Mouse (Mus musculus) heart, adult 2 months (tissue): ENCODE data around the gene Ddr1.

Experiments used
- CTCF ChIP-seq: fragments of 200-600 bp; IDR thresholded peaks from 2 replicates; pipeline ENCODE4 v1.8.1; 2022; ENCODE audit warnings: antibody characterized with exemption, mild to moderate bottlenecking, moderate library complexity
- EP300 ChIP-seq: fragments of 200-500 bp; IDR thresholded peaks from 2 replicates; pipeline ENCODE4 v1.6.1; 2011; ENCODE audit warnings: low read depth, low read length, control low read depth; ENCODE audit not compliant: insufficient read depth
- POLR2A ChIP-seq: fragments of 200-500 bp; IDR thresholded peaks from 2 replicates; pipeline ENCODE4 v1.6.1; 2011; ENCODE audit warnings: mild to moderate bottlenecking, low read depth, low read length, control low read depth; ENCODE audit not compliant: insufficient read depth

DNA sequence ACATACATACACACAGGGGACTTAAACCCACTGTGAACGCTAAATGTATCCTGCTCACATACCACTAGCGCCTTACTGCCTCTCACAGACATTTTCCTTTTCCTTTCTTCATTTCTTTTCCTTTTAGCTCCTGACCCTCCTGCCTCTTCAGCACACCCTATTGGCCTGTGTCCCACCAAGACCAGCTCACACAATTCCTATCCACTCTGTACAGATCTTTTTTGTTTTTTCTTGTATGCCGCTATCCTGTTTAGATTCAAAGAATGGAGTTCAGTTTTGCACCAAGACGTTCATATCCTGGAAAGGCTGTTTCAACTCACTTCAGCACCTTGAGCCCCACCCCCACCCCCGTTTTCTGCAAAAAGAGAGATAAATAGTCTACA lies 5.9 kb downstream of the Ddr1 start:
- TF ChIP-seq POLR2A: no peak
- no peak for TF ChIP-seq CTCF
- no peak for TF ChIP-seq EP300
